Mouse (Mus musculus) monocyte, adult 5-6 weeks (primary cell): ENCODE measurements around the gene BC107364. TPM values are rescaled to one million over a fixed set of nuclear protein-coding genes. Genes with fewer than 3 reads are reported as not detected.
A peak's percentile ranks its signal among the peaks of the same experiment; 100 is the strongest.
"Not testable (repeated sequence)": the region's sequence is repeated elsewhere in the genome, so short reads cannot be mapped to it uniquely, and the experiment has no call there.

Experiments used
- ATAC-seq: fragments of 153-309, 156-312 bp; replicated peaks from 2 replicates; pipeline ENCODE4 v1.8.0; 2017; ENCODE audit warnings: mild to moderate bottlenecking; ENCODE audit not compliant: low TSS enrichment, insufficient number of reproducible peaks, severe bottlenecking, poor library complexity, low FRiP score
- total RNA-seq: library from RNA; stranded (forward); fragments of 200-1000, 200-491, 200-594 nt; gene quantifications from 3 replicates; pipeline ENCODE4 v1.2.3, GENCODE M21; 2017

Gene BC107364
- total RNA-seq, 1 experiment from 2014 or later = not detected

DNA sequence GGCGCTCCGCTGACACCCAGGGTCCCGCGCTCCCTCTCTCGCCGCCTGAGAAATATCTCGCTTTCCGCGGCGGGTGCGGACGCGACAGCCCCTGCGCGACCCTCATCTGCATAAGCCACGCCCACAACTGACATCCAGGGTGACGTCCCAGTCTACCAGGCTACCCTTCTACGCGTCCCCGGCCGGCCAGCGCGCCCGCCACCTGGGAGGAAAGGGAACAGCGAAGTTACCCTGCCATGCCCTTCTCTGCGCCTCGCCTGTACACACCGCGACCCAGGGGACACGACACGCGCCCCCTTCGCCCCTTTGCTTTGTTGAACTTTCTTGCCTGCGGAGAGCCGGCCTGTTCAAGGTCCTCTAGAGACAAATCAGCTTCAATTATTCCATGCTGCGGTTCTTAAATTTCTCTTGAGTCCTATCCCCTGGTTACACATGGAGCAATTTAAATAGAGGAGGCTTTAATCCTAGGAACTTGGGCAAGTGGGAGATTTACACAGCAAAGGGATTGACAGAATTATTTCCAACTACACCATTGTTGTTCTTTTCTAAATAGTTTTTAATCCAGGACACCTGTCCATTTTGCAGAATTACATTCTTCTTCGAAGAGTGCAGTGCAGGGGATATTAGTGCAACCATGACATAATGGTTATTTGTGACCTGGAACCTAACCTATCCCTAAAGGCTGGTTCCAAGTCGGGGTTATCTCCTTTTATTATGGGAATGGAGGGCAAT, 34.9 kb upstream of the BC107364 start:
- peak; percentile 74 for ATAC-seq

- ATAC-seq = peak; percentile 29
Observed at GRCm38 (mm10) chr3:96486064-96486827, 34.1 kb upstream of the BC107364 start.

GRCm38 (mm10) chr3:96485361-96485760, 33.3 kb upstream of the BC107364 start:
- no peak for ATAC-seq

GRCm38 (mm10) chr3:96484921-96485320, 32.8 kb upstream of the BC107364 start:
- no peak for ATAC-seq

DNA sequence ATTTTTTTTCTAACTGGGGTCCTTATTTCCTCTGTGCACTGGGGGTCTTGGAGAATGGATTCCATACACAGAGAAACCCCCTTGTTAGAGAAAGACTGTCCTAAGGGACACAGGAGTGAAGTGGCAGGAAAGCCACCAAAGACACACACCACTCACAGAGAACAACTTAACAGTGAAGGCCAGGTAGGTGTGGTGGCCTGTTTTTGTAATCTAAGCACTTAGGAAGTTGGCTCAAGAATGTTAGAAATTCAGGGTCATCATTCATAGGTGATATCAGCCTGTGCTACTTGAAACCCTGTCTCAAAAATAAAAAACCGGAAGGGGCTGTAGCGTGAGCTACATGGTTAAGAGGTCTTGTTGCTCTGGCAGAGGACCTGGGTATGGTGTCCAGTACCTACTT, 31.8 kb upstream of the BC107364 start:
- ATAC-seq = no peak

- not testable (repeated sequence) for ATAC-seq
Observed at GRCm38 (mm10) chr3:96483044-96483443, 30.9 kb upstream of the BC107364 start.

- no peak for ATAC-seq
Observed at GRCm38 (mm10) chr3:96482451-96482850, 30.3 kb upstream of the BC107364 start.

- no peak for ATAC-seq
Observed at GRCm38 (mm10) chr3:96481856-96482255, 29.8 kb upstream of the BC107364 start.

DNA sequence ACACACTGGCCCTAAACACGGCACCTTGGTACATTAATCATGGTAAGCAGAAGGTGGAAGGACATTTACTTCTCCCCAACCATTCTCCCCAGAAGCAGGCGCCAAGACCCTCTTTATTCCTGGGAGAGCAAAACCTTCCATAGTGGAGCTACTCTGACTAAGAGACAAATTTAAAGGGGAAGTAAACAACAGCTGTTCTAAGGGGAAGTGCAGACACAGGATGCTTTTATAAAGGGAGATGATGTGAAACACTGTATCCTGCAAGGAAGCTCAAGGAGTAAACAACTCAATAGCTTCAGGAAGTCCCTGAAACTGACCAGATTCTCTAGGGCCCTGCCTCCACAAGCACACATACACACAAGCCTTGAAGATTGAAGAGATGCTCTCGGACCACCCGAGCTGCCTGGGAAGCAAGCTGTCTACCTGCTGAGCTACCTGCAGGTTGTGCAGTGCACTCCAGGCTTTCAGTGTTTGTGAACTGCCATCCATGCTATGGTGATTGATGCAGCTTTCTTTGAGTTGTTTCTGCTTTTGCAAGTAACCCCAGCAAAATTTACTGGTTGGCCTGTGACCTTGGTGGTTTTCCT, 28.7 kb upstream of the BC107364 start:
- ATAC-seq = no peak

DNA sequence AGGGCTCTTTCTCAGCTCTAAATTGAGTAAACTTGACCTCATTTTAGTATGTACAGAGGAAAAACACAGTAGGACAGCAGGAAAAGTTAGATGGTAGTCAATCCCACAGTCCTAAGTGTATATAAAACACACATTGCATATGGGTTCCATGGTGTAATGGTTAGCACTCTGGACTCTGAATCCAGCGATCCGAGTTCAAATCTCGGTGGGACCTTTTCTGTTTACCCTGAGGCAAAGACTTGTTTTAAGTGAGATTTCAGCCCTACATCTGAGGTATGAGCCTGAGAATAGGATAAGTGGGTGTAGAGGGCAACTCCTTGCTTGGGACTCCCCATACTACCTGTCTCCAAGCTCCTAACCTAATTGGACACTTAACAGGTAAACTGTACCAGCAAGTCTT, 27.1 kb upstream of the BC107364 start:
- no peak for ATAC-seq

DNA sequence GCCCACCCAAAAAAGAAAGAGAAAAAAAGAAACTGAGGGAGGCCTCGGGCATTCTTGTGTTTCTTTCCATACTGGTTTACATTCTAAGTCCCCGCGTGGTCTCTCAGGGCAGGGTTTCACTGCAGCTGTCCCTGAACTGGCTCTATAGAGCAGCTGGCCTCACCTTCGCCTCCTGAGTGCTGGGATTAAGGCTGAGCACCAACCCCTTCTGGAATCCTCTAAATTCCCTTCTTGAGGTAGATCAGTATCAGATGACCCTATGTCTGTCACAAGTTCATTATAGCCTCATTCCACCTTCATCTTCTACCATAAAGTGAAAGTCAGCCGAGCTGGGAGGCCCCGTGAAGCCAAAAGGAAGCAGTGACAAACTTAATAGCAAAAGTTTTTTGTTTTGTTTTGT, 25.5 kb upstream of the BC107364 start:
- no peak for ATAC-seq

- no peak for ATAC-seq
Observed at GRCm38 (mm10) chr3:96477084-96477483, 25.0 kb upstream of the BC107364 start.

DNA sequence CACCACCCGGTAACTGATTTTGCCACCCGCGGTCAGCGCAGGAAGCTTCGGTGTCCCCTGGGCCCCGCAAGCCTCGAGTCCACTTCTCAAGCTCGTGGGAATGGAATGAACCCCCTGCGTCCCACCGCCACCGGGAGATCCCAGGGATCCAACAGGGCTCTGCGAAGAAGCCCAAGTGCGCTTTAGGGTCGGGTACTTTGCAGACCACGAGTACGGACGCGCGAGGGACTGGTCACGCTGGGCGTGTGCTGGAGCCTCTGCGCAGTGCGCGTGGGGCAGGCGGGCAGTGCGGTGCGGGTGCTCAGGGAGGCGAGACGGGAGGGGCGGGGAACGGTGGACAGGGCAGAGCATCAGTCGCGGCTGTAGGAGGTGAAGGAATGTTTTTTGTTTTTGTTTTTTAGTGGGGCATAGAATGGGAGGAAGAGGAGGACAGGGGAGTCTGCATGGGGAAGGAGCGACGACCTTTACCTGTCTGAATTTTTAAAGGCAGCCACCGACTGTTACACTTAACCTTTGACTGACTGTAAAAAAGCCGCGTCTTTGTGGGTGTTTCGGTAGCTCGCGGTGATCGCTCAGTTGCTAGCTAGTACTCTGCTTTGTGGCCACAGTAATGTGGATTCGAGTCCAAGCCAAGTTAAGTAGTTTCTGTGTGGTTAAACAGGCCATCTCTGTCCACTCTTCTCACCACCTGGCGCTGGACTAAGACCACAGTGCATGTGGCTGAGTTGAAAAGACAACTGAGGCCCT, 23.0 kb upstream of the BC107364 start:
- ATAC-seq = peak; percentile 43

DNA sequence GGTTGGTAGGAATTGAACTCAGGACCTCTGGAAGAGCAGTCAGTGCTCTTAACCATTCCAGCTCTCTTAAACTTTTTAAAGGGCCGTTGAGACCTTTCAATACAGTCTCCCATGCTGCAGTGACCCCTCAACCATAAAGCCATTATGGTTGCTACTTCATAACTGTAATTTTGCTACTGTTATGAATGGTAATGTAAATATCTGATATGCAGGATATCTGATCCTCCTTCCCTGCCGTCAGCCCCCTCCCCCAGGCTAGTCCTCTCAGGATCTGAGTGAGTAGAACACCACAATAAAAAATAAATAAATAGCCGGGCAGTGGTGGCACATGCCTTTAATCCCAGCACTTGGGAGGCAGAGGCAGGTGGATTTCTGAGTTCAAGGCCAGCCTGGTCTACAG, 21.4 kb upstream of the BC107364 start:
- not testable (repeated sequence) for ATAC-seq

DNA sequence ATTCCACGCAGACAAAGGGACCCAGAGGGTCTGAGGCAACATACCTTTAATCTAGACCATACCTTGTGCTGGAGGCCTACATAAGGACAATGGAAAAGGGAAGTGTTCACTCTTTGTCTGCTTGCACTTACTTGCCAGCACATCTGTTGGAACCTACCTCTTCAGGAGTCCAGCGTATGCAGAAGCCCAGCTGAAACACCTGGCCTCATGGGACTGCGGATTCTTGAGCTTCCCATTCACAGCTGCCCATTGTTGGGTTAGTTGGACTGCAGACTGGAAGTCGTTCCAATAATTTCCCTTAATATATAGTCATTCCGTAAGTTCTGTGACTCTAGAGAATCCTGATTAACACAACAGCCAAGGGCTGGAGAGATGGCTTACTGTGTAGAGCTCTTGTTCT, 20.0 kb upstream of the BC107364 start:
- no peak for ATAC-seq

GRCm38 (mm10) chr3:96469626-96470025, 17.5 kb upstream of the BC107364 start:
- ATAC-seq = no peak

- not testable (repeated sequence) for ATAC-seq
Observed at GRCm38 (mm10) chr3:96468335-96468734, 16.2 kb upstream of the BC107364 start.

GRCm38 (mm10) chr3:96467641-96468040, 15.5 kb upstream of the BC107364 start:
- no peak for ATAC-seq

DNA sequence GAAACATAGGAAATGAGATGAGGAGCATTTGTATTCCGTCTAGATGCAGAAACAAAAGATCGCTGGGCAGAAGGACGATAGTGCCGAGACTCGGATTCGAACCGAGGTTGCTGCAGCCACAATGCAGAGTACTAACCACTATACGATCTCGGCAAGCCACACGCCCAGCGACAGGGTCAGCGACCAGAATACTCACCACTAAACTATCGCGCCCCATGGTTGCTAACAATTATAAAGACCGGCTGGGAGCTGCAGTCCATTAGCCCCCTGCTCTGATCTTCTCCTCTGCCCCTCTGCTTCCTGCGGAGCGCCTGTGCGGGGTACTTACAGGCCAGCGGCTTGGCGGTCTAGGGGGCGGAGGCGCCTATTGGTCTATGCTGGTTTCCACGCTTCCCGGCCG, 11.8 kb upstream of the BC107364 start:
- no peak for ATAC-seq
